Mouse (Mus musculus): ENCODE measurements at regions not wholly inside any gene's neighbourhood (a gene's known extent, or its start where the extent isn't known, plus 50 kb on each side); places are given as distances from the start of the nearest gene placed in this dataset.

- no peak for DNase-seq (ENCODE audit: low spot score in 2 of 2)
These were observed 1909.6 kb upstream of the 5930422O12Rik start for GRCm38 (mm10) chr8:31518903-31519302.

GRCm38 (mm10) chr8:31520991-31521448 lies 1907.5 kb upstream of the 5930422O12Rik start:
- DNase-seq (ENCODE audit: low spot score in 2 of 2), result no peak

GRCm38 (mm10) chr8:31525071-31525470 lies 1903.4 kb upstream of the 5930422O12Rik start:
- DNase-seq (ENCODE audit: low spot score in 2 of 2), result no peak

GRCm38 (mm10) chr8:31539251-31539650 lies 1889.3 kb upstream of the 5930422O12Rik start:
- no peak for DNase-seq (ENCODE audit: low spot score in 2 of 2)

GRCm38 (mm10) chr8:31541646-31542045 lies 1886.9 kb upstream of the 5930422O12Rik start:
- no peak for DNase-seq (ENCODE audit: low spot score in 2 of 2)

GRCm38 (mm10) chr8:31574136-31574535 lies 1854.4 kb upstream of the 5930422O12Rik start:
- DNase-seq (ENCODE audit: low spot score in 2 of 2), result no peak

GRCm38 (mm10) chr8:31576129-31576528 lies 1852.4 kb upstream of the 5930422O12Rik start:
- no peak for DNase-seq (ENCODE audit: low spot score in 2 of 2)

- DNase-seq (ENCODE audit: low spot score in 2 of 2), result no peak
These were observed 1843.8 kb upstream of the 5930422O12Rik start for GRCm38 (mm10) chr8:31584661-31585060.

- no peak for DNase-seq (ENCODE audit: low spot score in 2 of 2)
These were observed 1829.0 kb upstream of the 5930422O12Rik start for GRCm38 (mm10) chr8:31599536-31599935.

- DNase-seq (ENCODE audit: low spot score in 2 of 2), result no peak
These were observed 1827.5 kb upstream of the 5930422O12Rik start for GRCm38 (mm10) chr8:31600979-31601378.

- DNase-seq (ENCODE audit: low spot score in 2 of 2), result no peak
These were observed 1812.0 kb upstream of the 5930422O12Rik start for GRCm38 (mm10) chr8:31616501-31616900.

GRCm38 (mm10) chr8:31627708-31628107 lies 1800.8 kb upstream of the 5930422O12Rik start:
- DNase-seq (ENCODE audit: low spot score in 2 of 2), result no peak

- DNase-seq (ENCODE audit: low spot score in 2 of 2), result no peak
These were observed 1800.4 kb upstream of the 5930422O12Rik start for GRCm38 (mm10) chr8:31628146-31628545.

- no peak for DNase-seq (ENCODE audit: low spot score in 2 of 2)
These were observed 1790.1 kb upstream of the 5930422O12Rik start for GRCm38 (mm10) chr8:31638417-31638816.

GRCm38 (mm10) chr8:31663717-31664116 lies 1764.8 kb upstream of the 5930422O12Rik start:
- peak; percentile 6 to 25 for DNase-seq (ENCODE audit: low spot score in 2 of 2)

GRCm38 (mm10) chr8:31665485-31665884 lies 1763.0 kb upstream of the 5930422O12Rik start:
- no peak for DNase-seq (ENCODE audit: low spot score in 2 of 2)

- DNase-seq (ENCODE audit: low spot score in 2 of 2), result no peak
These were observed 1724.3 kb upstream of the 5930422O12Rik start for GRCm38 (mm10) chr8:31704168-31704567.

GRCm38 (mm10) chr8:31713321-31714076 lies 1715.0 kb upstream of the 5930422O12Rik start:
- peak; percentile 14 to 28 for DNase-seq (ENCODE audit: low spot score in 2 of 2)

GRCm38 (mm10) chr8:31714077-31714458 lies 1714.4 kb upstream of the 5930422O12Rik start:
- DNase-seq (ENCODE audit: low spot score in 2 of 2), result no peak

GRCm38 (mm10) chr8:31720021-31720420 lies 1708.5 kb upstream of the 5930422O12Rik start:
- no peak for DNase-seq (ENCODE audit: low spot score in 2 of 2)

- DNase-seq (ENCODE audit: low spot score in 2 of 2), result no peak
These were observed 1707.9 kb upstream of the 5930422O12Rik start for GRCm38 (mm10) chr8:31720585-31720984.

- DNase-seq (ENCODE audit: low spot score in 2 of 2), result no peak
These were observed 1703.1 kb upstream of the 5930422O12Rik start for GRCm38 (mm10) chr8:31725430-31725829.

GRCm38 (mm10) chr8:31735610-31736009 lies 1692.9 kb upstream of the 5930422O12Rik start:
- DNase-seq (ENCODE audit: low spot score in 2 of 2), result no peak

Measured in layer of hippocampus, postnatal 10 days (tissue).